Mouse (Mus musculus) telencephalon, adult 2 months (tissue): ENCODE results near the gene Pygm.
A peak's percentile ranks its signal among the peaks of the same experiment; 100 is the strongest.

Experiments used
- DNase-seq: peaks from one replicate; pipeline ENCODE4 v3.0.0-alpha.2; 2011; ENCODE audit warnings: low read depth, low spot score

Gene Pygm

GRCm38 (mm10) chr19:6384128-6384527 lies at the start of gene Pygm:
Pygm (plus strand) TSS chr19:6384399.
- peak; percentile 35 for DNase-seq

GRCm38 (mm10) chr19:6334673-6335457 lies 49.3 kb upstream of the Pygm start, which contains the start of gene Men1:
Men1 (plus strand) TSS chr19:6334979.
- DNase-seq = peak; percentile 100

GRCm38 (mm10) chr19:6335458-6335827 lies 48.8 kb upstream of the Pygm start:
- DNase-seq = no peak

- DNase-seq = no peak
Observed at GRCm38 (mm10) chr19:6336920-6337319, 47.3 kb upstream of the Pygm start.

- DNase-seq = no peak
Observed at GRCm38 (mm10) chr19:6338171-6338570, 46.0 kb upstream of the Pygm start.

GRCm38 (mm10) chr19:6338716-6339115 lies 45.5 kb upstream of the Pygm start:
- no peak for DNase-seq

- no peak for DNase-seq
Observed at GRCm38 (mm10) chr19:6339191-6339590, 45.0 kb upstream of the Pygm start.

- DNase-seq = no peak
Observed at GRCm38 (mm10) chr19:6339890-6340504, 44.2 kb upstream of the Pygm start.

GRCm38 (mm10) chr19:6340524-6341452 lies 43.4 kb upstream of the Pygm start, which contains the start of gene Map4k2:
Map4k2 (plus strand) TSS chr19:6341135.
- peak; percentile 41 for DNase-seq

- DNase-seq = no peak
Observed at GRCm38 (mm10) chr19:6341453-6342077, 42.6 kb upstream of the Pygm start.

GRCm38 (mm10) chr19:6342276-6342933 lies 41.8 kb upstream of the Pygm start:
- no peak for DNase-seq

GRCm38 (mm10) chr19:6343066-6343925 lies 40.9 kb upstream of the Pygm start:
- DNase-seq = no peak

GRCm38 (mm10) chr19:6343996-6344395 lies 40.2 kb upstream of the Pygm start:
- DNase-seq = no peak

- no peak for DNase-seq
Observed at GRCm38 (mm10) chr19:6346023-6346422, 38.2 kb upstream of the Pygm start.

- DNase-seq = no peak
Observed at GRCm38 (mm10) chr19:6346661-6347060, 37.5 kb upstream of the Pygm start.

GRCm38 (mm10) chr19:6347615-6348014 lies 36.6 kb upstream of the Pygm start:
- DNase-seq = no peak

GRCm38 (mm10) chr19:6348717-6349116 lies 35.5 kb upstream of the Pygm start:
- no peak for DNase-seq

GRCm38 (mm10) chr19:6349215-6349983 lies 34.8 kb upstream of the Pygm start:
- DNase-seq = no peak

GRCm38 (mm10) chr19:6351431-6352106 lies 32.6 kb upstream of the Pygm start:
- no peak for DNase-seq
